Mouse (Mus musculus): ENCODE results near the gene Ccdc57.

DNA sequence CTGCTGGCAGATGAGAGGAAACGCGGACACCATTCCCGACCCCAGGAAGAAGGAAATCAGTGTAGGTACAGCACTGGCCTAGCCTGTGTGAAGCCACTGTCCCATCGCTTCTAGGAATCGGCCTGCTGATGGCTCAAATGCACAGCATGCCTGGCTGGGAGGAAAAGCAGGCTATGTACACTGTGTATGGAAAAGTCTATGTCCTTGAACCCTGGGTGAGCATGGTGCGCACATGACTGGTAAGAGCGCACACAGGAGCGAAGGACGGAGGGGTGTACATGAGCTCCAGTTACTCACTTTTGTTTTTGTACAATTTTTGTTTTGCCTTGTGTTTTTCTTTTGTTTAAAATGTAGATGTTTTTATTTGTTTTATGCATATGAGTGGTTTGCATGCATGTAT is 61.2 kb downstream of the Ccdc57 start:
- TF ChIP-seq CTCF (conservative IDR thresholded peaks at IDR 0.05; ENCODE audit: insufficient read depth, insufficient read length, low read depth, low read length) (no peak), POLR2A (IDR thresholded peaks at IDR 0.05; ENCODE audit: low read depth, low read length) (no peak)

All from kidney, adult 2 months (tissue).